Comparison of ENCODE assay signal across 20 mouse cellular contexts in genomic region chr13:41872161-41872562, GRCm38 (mm10). TPM values are rescaled to one million over a fixed set of nuclear protein-coding genes. Genes with fewer than 3 reads are reported as not detected.
A peak's percentile ranks its signal among the peaks of the same experiment; 100 is the strongest.
DNase-seq lines count a peak whose midpoint lies in the region; ATAC-seq and TF ChIP-seq lines count a peak whose summit lies in the region.
"Had no signal": no experiment of that assay in that cellular context is flagged by ENCODE, and none has a peak within 500 bp of the region (broad histone marks: within the 10 kb centered on the region; RNA-seq: fewer than 3 reads in every experiment).

No protein-coding gene starts in this region.

- TF ChIP-seq CTCF in left cerebral cortex, adult 2 months (IDR thresholded peaks at IDR 0.05), result no peak

- no peak for DNase-seq in heart, adult 8-10 months (ENCODE audit: low spot score)
- DNase-seq in left cerebral cortex, adult 2 months (ENCODE audit: extremely low spot score in 1 of 2, low spot score in 2 of 2), result no peak
- DNase-seq in left cerebral cortex, postnatal 10 days (ENCODE audit: extremely low spot score in 1 of 2, low spot score in 2 of 2), result no peak
- DNase-seq in embryo, embryonic 9.5 days (ENCODE audit: extremely low spot score), result peak; percentile 17
- DNase-seq in adipocyte (ENCODE audit: low spot score), result no peak
- DNase-seq: adrenal gland, postnatal 25 days; cerebellum, adult 11-12 months; gastrocnemius, postnatal 36 days; spleen, adult 18-20 months had no signal

- H3K4me1 ChIP-seq in heart, embryonic 15.5 days (replicated peaks), result peaks cover 8% of the 10 kb centered on the region
- peaks cover 16% of the 10 kb centered on the region for H3K4me1 ChIP-seq in limb, embryonic 13.5 days
- H3K4me1 ChIP-seq: embryonic facial prominence, embryonic 12.5 days; hindbrain, embryonic 13.5 days; midbrain, embryonic 15.5 days had no signal

- H3K4me3 ChIP-seq in heart, embryonic 15.5 days, result no peak overlapping the region
- H3K4me3 ChIP-seq in left cerebral cortex, adult 2 months, result 0 out of 2 replicates have a peak overlapping the region, but pooled peaks have one; percentile 6
- no peak overlapping the region for H3K4me3 ChIP-seq in limb, embryonic 13.5 days
- H3K4me3 ChIP-seq: embryonic facial prominence, embryonic 12.5 days; hindbrain, embryonic 13.5 days; midbrain, embryonic 15.5 days had no signal

- H3K27me3 ChIP-seq in heart, embryonic 15.5 days, result no peaks in the 10 kb centered on the region
- H3K27me3 ChIP-seq in limb, embryonic 13.5 days, result peaks cover 3% of the 10 kb centered on the region; the same call in 1 of the 2 replicates
- H3K27me3 ChIP-seq: embryonic facial prominence, embryonic 12.5 days; hindbrain, embryonic 13.5 days; midbrain, embryonic 15.5 days had no signal

- ATAC-seq in heart, embryonic 15.5 days (replicated peaks; ENCODE audit: insufficient number of reproducible peaks, insufficient read depth, low FRiP score, low read depth), result no peak
- peak; percentile 48; the same call in 1 of the 2 replicates for ATAC-seq in limb, embryonic 13.5 days (ENCODE audit: low FRiP score, low read depth)
- no peak for ATAC-seq in megakaryocyte-erythroid progenitor cell, adult 5-6 weeks (replicated peaks; ENCODE audit: low FRiP score, low TSS enrichment, poor library complexity, severe bottlenecking)
- ATAC-seq: forebrain, embryonic 16.5 days; midbrain, embryonic 15.5 days had no signal

- H3K4me2 ChIP-seq in heart, embryonic 15.5 days, result peak overlapping the region; percentile 14; the same call in 1 of the 2 replicates
- peak overlapping the region; percentile 52 for H3K4me2 ChIP-seq in limb, embryonic 13.5 days (replicated peaks)
- H3K4me2 ChIP-seq: embryonic facial prominence, embryonic 12.5 days; hindbrain, embryonic 13.5 days; midbrain, embryonic 15.5 days had no signal

- no peak overlapping the region for H3K9ac ChIP-seq in heart, embryonic 15.5 days
- H3K9ac ChIP-seq in limb, embryonic 13.5 days, result no peak overlapping the region
- H3K9ac ChIP-seq: embryonic facial prominence, embryonic 12.5 days; hindbrain, embryonic 13.5 days; midbrain, embryonic 15.5 days had no signal

- H3K9me3 ChIP-seq in heart, embryonic 15.5 days (replicated peaks), result no peaks in the 10 kb centered on the region
- no peaks in the 10 kb centered on the region for H3K9me3 ChIP-seq in limb, embryonic 13.5 days
- H3K9me3 ChIP-seq: embryonic facial prominence, embryonic 12.5 days; G1E; hindbrain, embryonic 13.5 days; midbrain, embryonic 15.5 days had no signal

- intact Hi-C loops in left cerebral cortex, adult 2 months (cut with DNase I), result no loop called here
- intact Hi-C loops in left cerebral cortex, postnatal 10 days (cut with DNase I), result no loop called here

- no peaks in the 10 kb centered on the region for H3K36me3 ChIP-seq in heart, embryonic 15.5 days
- no peaks in the 10 kb centered on the region for H3K36me3 ChIP-seq in limb, embryonic 13.5 days
- H3K36me3 ChIP-seq: embryonic facial prominence, embryonic 12.5 days; G1E; hindbrain, embryonic 13.5 days; midbrain, embryonic 15.5 days had no signal

- WGBS in heart, embryonic 15.5 days, result 39% methylated on average over 8 of the region's 8 CpGs
- 7% methylated on average over 8 of the region's 8 CpGs for WGBS in limb, embryonic 13.5 days

- no peak overlapping the region for H3K27ac ChIP-seq in heart, embryonic 15.5 days
- no peak overlapping the region for H3K27ac ChIP-seq in left cerebral cortex, adult 2 months
- no peak overlapping the region for H3K27ac ChIP-seq in limb, embryonic 13.5 days
- H3K27ac ChIP-seq: embryonic facial prominence, embryonic 12.5 days; hindbrain, embryonic 13.5 days; midbrain, embryonic 15.5 days; stomach, postnatal 0 days had no signal

RNA-seq across cellular contexts. Expression of gene Adtrp, which starts 24.7 kb away (rescaled TPM):
- polyA plus RNA-seq in heart, embryonic 15.5 days (2015; fragmentation: Nextera tagmentation; extraction: Ambion mirVana), result 0.20 and 0.29 TPM in 2 replicates
- total RNA-seq in heart, adult 8-10 months (2022), result 1 to 10 TPM in 3 of 4 experiments, under 1 TPM in 1; 0.90 to 1.5 (median 1.1) TPM
- total RNA-seq in left cerebral cortex, adult 2 months (2021), result not detected
- under 1 TPM; 0.56 to 0.59 TPM for total RNA-seq in left cerebral cortex, postnatal 10 days (2021)
- polyA plus RNA-seq in limb, embryonic 13.5 days (2015; fragmentation: Nextera tagmentation; extraction: Ambion mirVana), result 1.3 and 1.8 TPM in 2 replicates
- not detected in 2 replicates for total RNA-seq in megakaryocyte-erythroid progenitor cell, adult 5-6 weeks (2014; fragmentation: Nextera tagmentation)
- total RNA-seq in megakaryocyte-erythroid progenitor cell, adult 5-6 weeks (2017), result not detected in 2 replicates
- total RNA-seq: G1E had no signal
- polyA plus RNA-seq: C2C12; forebrain, embryonic 16.5 days; G1E; midbrain, embryonic 15.5 days; neural tube, embryonic 11.5 days had no signal
